Mouse (Mus musculus): Measurements from ENCODE around the gene Mvb12b. TPM values are rescaled to one million over a fixed set of nuclear protein-coding genes. Genes with fewer than 3 reads are reported as not detected.

The Mvb12b gene
- polyA plus RNA-seq, 1 experiment = 8.9 TPM

DNA sequence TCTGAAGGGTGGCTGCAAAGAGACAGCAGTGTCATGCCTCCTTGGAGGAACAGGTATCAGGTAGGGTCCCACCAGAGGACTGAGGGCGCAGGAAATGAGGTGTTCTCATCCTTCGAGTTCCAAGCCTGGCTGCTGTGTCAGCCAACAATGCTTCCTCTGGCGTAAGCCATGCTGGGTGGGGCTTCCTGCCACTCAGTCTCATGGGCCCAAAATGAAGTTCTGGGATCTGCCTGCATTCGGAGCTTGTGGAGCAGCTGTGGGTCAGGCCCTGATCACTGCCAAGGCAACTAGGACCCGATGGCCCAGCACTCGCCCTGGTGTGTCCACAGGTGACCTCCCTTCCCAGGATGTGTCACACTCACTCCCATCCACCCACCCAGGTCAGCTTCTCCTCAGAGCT lies 61.0 kb downstream of the Mvb12b start:
- Histone ChIP-seq H3K9me3 (ENCODE audit: control insufficient read depth, low read length) (no peaks in the 10 kb centered on the region), H3K27me3 (ENCODE audit: control insufficient read depth) (no peaks in the 10 kb centered on the region), H3K4me1 (ENCODE audit: control insufficient read depth) (peaks cover 63% of the 10 kb centered on the region), H3K4me3 (replicated peaks) (no peak overlapping the region), H3K36me3 (ENCODE audit: control insufficient read depth) (peaks cover 87% of the 10 kb centered on the region)
- TF ChIP-seq GATA1 (IDR thresholded peaks at IDR 0.05; ENCODE audit: low read length) = no peak
- TF ChIP-seq TAL1 (IDR thresholded peaks at IDR 0.05; ENCODE audit: low read length) = no peak

DNA sequence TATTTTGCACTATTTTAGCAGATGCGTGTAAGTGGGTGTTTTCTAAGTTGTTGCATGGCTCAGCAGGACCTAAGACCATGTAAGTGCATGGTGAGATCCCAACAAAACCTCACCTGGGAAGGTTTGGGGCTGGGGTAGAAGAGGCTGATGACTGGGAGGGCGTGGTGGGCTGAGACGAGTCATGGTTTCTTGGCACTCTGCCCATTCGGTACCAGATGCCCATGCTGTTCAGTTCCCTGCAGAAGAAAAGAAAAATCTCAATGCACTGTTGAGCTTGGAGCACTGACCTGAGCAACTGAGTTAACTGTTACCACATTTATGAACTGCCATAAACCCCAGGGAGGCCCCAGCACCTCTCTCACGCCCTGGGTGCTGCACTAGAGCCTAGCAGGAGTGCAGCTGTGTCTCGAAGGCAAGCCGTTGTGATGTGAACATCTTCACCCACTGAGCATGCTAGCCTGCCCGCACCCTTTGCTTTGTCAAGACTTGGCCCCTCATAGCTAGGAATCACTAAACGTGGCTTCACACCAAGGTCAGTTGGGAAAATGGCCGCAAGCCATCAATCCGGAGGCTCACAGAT lies 62.7 kb downstream of the Mvb12b start:
- no peak for TF ChIP-seq GATA1 (IDR thresholded peaks at IDR 0.05; ENCODE audit: low read length)
- TF ChIP-seq TAL1 (IDR thresholded peaks at IDR 0.05; ENCODE audit: low read length) = no peak
- peaks cover 63% of the 10 kb centered on the region for H3K4me1 ChIP-seq (ENCODE audit: control insufficient read depth)

DNA sequence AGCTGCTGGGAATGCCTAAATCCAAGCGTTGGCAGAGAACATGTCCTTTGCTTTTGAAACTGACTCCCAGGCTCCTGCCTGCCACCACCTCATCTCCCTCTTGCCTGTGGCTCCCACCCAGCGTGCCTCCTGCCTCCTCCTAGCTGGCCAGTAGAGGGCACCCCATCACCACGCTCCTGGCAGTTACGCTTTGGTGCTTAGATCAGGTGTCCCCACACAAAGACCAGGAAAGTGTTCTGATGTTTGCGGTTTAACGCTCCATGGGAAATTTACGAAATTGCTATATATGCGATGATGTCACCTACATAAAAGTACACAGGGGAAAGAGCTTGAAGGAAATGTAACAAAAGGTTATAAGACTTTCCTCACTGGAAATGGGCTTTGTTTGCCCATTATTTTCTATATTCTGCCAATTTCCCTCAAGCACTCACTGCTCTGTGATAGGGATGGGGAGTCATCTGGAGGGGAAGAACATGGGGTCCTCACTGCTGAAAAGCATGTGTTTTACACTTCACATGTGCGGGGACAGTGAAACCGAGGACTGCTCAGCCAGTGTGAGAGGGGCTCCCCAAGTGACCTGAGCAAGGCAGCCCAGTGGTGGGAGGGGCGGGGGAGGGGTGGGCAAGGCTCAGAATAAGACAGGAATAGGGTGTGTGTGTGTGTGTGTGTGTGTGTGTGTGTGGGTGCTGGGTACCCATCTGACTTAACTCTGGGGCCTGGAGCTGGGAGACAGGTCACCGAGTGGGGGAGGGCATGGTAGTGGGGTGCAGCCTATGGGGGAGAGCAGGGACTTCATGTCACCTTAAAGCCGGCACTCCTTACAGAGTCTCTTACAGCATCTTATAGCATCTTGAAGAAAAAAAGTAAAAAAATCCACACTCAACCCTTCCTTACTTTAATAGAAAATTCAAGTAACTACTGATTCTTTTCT lies 65.8 kb downstream of the Mvb12b start:
- Histone ChIP-seq H3K4me3 (replicated peaks) (no peak overlapping the region), H3K36me3 (ENCODE audit: control insufficient read depth) (peaks cover 88% of the 10 kb centered on the region), H3K27me3 (ENCODE audit: control insufficient read depth) (no peaks in the 10 kb centered on the region), H3K4me1 (ENCODE audit: control insufficient read depth) (peaks cover 38% of the 10 kb centered on the region), H3K9me3 (ENCODE audit: control insufficient read depth, low read length) (no peaks in the 10 kb centered on the region)
- no peak for TF ChIP-seq TAL1 (IDR thresholded peaks at IDR 0.05; ENCODE audit: low read length)
- no peak for TF ChIP-seq GATA1 (IDR thresholded peaks at IDR 0.05; ENCODE audit: low read length)

More for the DNA sequence above, 62.7 kb downstream of the Mvb12b start:
- H3K4me3 ChIP-seq (replicated peaks) = no peak overlapping the region
- H3K36me3 ChIP-seq (ENCODE audit: control insufficient read depth) = peaks cover 88% of the 10 kb centered on the region
- no peaks in the 10 kb centered on the region for H3K9me3 ChIP-seq (ENCODE audit: control insufficient read depth, low read length)
- no peaks in the 10 kb centered on the region for H3K27me3 ChIP-seq (ENCODE audit: control insufficient read depth)

DNA sequence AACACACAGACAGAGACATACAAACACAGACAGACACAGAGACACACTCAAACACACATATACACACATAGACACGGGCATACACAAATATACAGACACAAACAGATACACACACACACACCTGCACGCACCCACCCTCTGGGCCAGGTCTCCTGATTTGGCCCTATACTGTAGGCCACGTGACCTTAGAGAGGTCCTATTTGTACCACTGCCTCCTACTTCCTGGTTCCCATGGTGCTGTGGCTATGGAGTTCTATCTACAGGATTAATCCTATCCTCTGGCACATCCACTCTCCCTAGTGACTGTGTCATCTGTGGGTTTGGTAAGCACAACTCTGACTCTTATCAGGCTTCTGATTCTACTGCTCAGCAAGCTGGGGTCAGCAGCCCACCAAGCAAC lies 67.3 kb downstream of the Mvb12b start:
- Histone ChIP-seq H3K27me3 (ENCODE audit: control insufficient read depth) (no peaks in the 10 kb centered on the region), H3K9me3 (ENCODE audit: control insufficient read depth, low read length) (no peaks in the 10 kb centered on the region), H3K4me1 (ENCODE audit: control insufficient read depth) (peaks cover 29% of the 10 kb centered on the region), H3K4me3 (replicated peaks) (no peak overlapping the region), H3K36me3 (ENCODE audit: control insufficient read depth) (peaks cover 79% of the 10 kb centered on the region)
- TF ChIP-seq GATA1 (IDR thresholded peaks at IDR 0.05; ENCODE audit: low read length) (no peak), TAL1 (IDR thresholded peaks at IDR 0.05; ENCODE audit: low read length) (no peak)

GRCm38 (mm10) chr2:33820037-33820436 lies 67.7 kb downstream of the Mvb12b start:
- Histone ChIP-seq H3K36me3 (ENCODE audit: control insufficient read depth) (peaks cover 75% of the 10 kb centered on the region), H3K4me1 (ENCODE audit: control insufficient read depth) (peaks cover 25% of the 10 kb centered on the region), H3K9me3 (ENCODE audit: control insufficient read depth, low read length) (no peaks in the 10 kb centered on the region), H3K27me3 (ENCODE audit: control insufficient read depth) (no peaks in the 10 kb centered on the region), H3K4me3 (replicated peaks) (no peak overlapping the region)
- TF ChIP-seq GATA1 (IDR thresholded peaks at IDR 0.05; ENCODE audit: low read length) (no peak), TAL1 (IDR thresholded peaks at IDR 0.05; ENCODE audit: low read length) (no peak)

- no peaks in the 10 kb centered on the region for H3K27me3 ChIP-seq (ENCODE audit: control insufficient read depth)
- TF ChIP-seq GATA1 (IDR thresholded peaks at IDR 0.05; ENCODE audit: low read length) (no peak), TAL1 (IDR thresholded peaks at IDR 0.05; ENCODE audit: low read length) (no peak)
- H3K36me3 ChIP-seq (ENCODE audit: control insufficient read depth) = peaks cover 58% of the 10 kb centered on the region
- peaks cover 16% of the 10 kb centered on the region for H3K4me1 ChIP-seq (ENCODE audit: control insufficient read depth)
- H3K9me3 ChIP-seq (ENCODE audit: control insufficient read depth, low read length) = no peaks in the 10 kb centered on the region
- no peak overlapping the region for H3K4me3 ChIP-seq (replicated peaks)
Observed at GRCm38 (mm10) chr2:33818385-33818784, 69.4 kb downstream of the Mvb12b start.

DNA sequence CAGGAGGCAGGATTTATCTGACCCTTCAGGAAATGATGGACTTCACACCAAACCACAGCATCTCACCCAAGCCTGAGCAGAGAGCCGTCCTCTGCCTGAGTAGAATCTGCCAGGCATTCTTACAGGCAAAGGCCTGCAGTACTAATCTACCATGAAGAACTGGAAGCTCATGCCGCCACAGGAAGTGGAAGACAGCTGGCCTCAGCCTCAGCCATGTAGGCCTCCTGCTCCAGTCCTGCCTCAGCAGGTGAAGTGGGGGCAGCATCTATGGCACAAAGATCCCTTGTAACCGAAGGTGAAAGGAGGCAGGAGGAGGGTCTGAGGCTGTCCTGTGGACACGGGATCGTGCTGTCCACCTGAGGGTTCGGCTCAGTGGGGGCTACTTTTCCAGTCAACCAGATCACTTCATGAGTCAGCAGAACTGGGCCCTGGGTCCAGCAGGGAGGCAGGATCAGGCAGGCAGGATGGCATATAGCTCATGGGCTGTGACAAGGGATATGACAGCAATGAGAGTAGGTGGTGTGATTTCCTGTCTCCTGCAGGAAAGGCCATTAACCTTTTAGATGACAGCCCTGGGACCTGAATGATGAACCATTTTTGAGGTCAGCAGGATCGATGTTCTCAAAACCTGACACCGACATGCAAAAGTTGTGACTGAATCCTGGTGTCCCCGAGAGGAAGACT lies 69.9 kb downstream of the Mvb12b start:
- H3K4me1 ChIP-seq (ENCODE audit: control insufficient read depth) = peaks cover 13% of the 10 kb centered on the region
- H3K9me3 ChIP-seq (ENCODE audit: control insufficient read depth, low read length) = no peaks in the 10 kb centered on the region
- H3K27me3 ChIP-seq (ENCODE audit: control insufficient read depth) = no peaks in the 10 kb centered on the region
- peaks cover 53% of the 10 kb centered on the region for H3K36me3 ChIP-seq (ENCODE audit: control insufficient read depth)
- H3K4me3 ChIP-seq (replicated peaks) = no peak overlapping the region
- TF ChIP-seq GATA1 (IDR thresholded peaks at IDR 0.05; ENCODE audit: low read length) (no peak), TAL1 (IDR thresholded peaks at IDR 0.05; ENCODE audit: low read length) (no peak)

- Histone ChIP-seq H3K9me3 (ENCODE audit: control insufficient read depth, low read length) (no peaks in the 10 kb centered on the region), H3K27me3 (ENCODE audit: control insufficient read depth) (no peaks in the 10 kb centered on the region), H3K36me3 (ENCODE audit: control insufficient read depth) (peaks cover 47% of the 10 kb centered on the region), H3K4me3 (replicated peaks) (no peak overlapping the region), H3K4me1 (ENCODE audit: control insufficient read depth) (peaks cover 10% of the 10 kb centered on the region)
- TF ChIP-seq TAL1 (IDR thresholded peaks at IDR 0.05; ENCODE audit: low read length) (no peak), GATA1 (IDR thresholded peaks at IDR 0.05; ENCODE audit: low read length) (no peak)
Observed at GRCm38 (mm10) chr2:33817080-33817479, 70.7 kb downstream of the Mvb12b start.

DNA sequence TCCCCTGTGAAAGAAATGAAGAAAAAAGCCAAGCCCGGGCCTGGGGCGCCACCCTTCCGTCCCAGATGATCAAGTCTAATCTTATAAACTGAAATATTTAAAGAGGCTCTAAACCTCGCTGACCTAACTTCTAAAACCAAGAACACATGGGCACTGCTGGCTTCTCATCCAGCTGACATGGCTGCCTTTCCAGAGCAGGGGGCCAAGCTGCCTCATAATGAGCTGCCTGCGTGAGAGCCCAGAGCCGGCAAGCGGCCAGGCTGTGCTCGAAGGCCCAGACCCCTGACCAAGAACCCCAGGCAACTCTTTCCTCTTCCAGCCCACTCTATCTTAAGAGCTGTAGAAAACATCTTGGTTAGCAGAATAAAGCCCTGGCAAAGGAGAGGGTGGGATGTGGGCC lies 73.2 kb downstream of the Mvb12b start:
- TF ChIP-seq TAL1 (IDR thresholded peaks at IDR 0.05; ENCODE audit: low read length) = no peak
- TF ChIP-seq GATA1 (IDR thresholded peaks at IDR 0.05; ENCODE audit: low read length) = no peak
- H3K27me3 ChIP-seq (ENCODE audit: control insufficient read depth) = no peaks in the 10 kb centered on the region
- H3K9me3 ChIP-seq (ENCODE audit: control insufficient read depth, low read length) = no peaks in the 10 kb centered on the region
- H3K36me3 ChIP-seq (ENCODE audit: control insufficient read depth) = peaks cover 25% of the 10 kb centered on the region
- no peak overlapping the region for H3K4me3 ChIP-seq (replicated peaks)
- H3K4me1 ChIP-seq (ENCODE audit: control insufficient read depth) = peaks cover 3% of the 10 kb centered on the region; the same call in 1 of the 2 replicates
